Mouse (Mus musculus) small intestine, adult 2 months (tissue): ENCODE results near the gene Susd4. TPM values are rescaled to one million over a fixed set of nuclear protein-coding genes. Genes with fewer than 3 reads are reported as not detected.
A peak's percentile ranks its signal among the peaks of the same experiment; 100 is the strongest.

Source experiments
- H3K27ac ChIP-seq: fragments of 200-500 bp; 2 replicates; pipeline ENCODE4 v1.5.1; 2012; ENCODE audit warnings: low read depth, low read length, control low read depth, inconsistent platforms; ENCODE audit not compliant: insufficient read depth
- H3K27me3 ChIP-seq: fragments of 200-500 bp; 2 replicates; pipeline ENCODE4 v1.6.1; 2012; ENCODE audit warnings: mild to moderate bottlenecking, moderate library complexity, low read length, inconsistent platforms; ENCODE audit not compliant: control insufficient read depth, insufficient read depth
- H3K36me3 ChIP-seq: fragments of 200-500 bp; 2 replicates; pipeline ENCODE4 v1.6.1; 2012; ENCODE audit warnings: mild to moderate bottlenecking, low read length, control low read depth, inconsistent platforms; ENCODE audit not compliant: control insufficient read depth, insufficient read depth
- H3K4me1 ChIP-seq: fragments of 200-500 bp; 2 replicates; pipeline ENCODE4 v1.6.1; 2012; ENCODE audit warnings: low read length, inconsistent platforms, mixed read lengths; ENCODE audit not compliant: control insufficient read depth, insufficient read depth, insufficient read length
- H3K4me3 ChIP-seq: fragments of 200-500 bp; 2 replicates; pipeline ENCODE4 v1.5.1; 2012; ENCODE audit warnings: low read depth, mild to moderate bottlenecking, control low read depth, inconsistent platforms, low read length, moderate library complexity
- CTCF ChIP-seq: fragments of 200-500 bp; IDR thresholded peaks from 2 replicates; pipeline ENCODE4 v1.5.1; 2012; ENCODE audit warnings: low read depth, mild to moderate bottlenecking, control low read depth, inconsistent platforms, low read length, moderate library complexity, mixed read lengths; ENCODE audit not compliant: insufficient replicate concordance, insufficient read length; ENCODE audit errors: extremely low read depth
- POLR2A ChIP-seq: fragments of 200-500 bp; IDR thresholded peaks from 2 replicates; pipeline ENCODE4 v1.6.1; 2012; ENCODE audit warnings: low read depth, mild to moderate bottlenecking, control low read depth, inconsistent platforms, low read length, moderate library complexity
- WGBS: fragments of 180-500 bp; shearing (Covaris S2); methylation state at CpG from one replicate; pipeline ENCODE4 v1.1.7; 2018; 5-methylcytosine and 5-hydroxymethylcytosine counted together
- polyA plus RNA-seq: library from polyadenylated mRNA; depleted of rRNA; stranded (reverse); fragments of >200 nt; gene quantifications from 2 replicates; pipeline ENCODE4 v1.2.3, GENCODE M21; 2012

Gene Susd4
- polyA plus RNA-seq, 1 experiment = 0.55 TPM

DNA sequence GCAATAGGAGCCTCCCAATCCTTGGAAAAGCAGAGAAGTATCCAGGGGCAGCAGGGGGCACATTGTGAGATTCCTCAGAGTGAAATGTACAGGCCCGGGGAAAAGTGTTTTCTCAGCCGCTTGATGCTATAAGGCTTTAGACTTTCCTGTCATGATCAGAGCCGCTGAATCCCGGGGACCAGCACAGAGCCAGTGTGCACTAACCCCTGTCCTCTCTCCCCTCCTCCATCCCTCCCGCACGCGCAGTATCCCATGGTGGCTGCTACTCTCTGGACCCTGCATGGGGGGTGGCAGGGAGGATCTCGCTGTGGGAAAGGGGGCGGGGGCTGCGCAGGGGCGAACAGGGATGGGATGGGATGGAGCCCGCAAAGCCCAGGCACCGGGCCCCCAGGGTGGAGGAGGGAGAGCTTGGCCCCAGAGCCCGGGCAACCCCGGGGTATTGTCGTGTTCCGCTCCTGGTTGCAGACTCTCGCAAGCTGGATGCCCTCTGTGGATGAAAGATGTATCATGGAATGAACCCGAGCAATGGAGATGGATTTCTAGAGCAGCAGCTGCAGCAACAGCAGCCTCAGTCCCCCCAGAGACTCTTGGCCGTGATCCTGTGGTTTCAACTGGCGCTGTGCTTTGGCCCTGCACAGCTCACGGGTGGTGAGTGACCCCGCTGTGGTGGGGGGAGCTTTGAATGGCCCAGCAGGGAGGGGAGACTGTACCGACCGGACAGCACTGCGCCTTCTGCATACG is 1.1 kb downstream of the Susd4 start:
- 11% methylated on average over 27 of the region's 27 CpGs for WGBS
- Histone ChIP-seq H3K4me1 (peaks cover 4% of the 10 kb centered on the region; the same call in 1 of the 2 replicates), H3K27ac (no peak overlapping the region), H3K36me3 (no peaks in the 10 kb centered on the region), H3K27me3 (peaks cover 13% of the 10 kb centered on the region), H3K4me3 (peak overlapping the region; percentile 61)
- TF ChIP-seq POLR2A = no peak
- no peak for TF ChIP-seq CTCF

- H3K4me3 ChIP-seq = no peak overlapping the region
- no peak for TF ChIP-seq CTCF
- no peak for TF ChIP-seq POLR2A
- no peaks in the 10 kb centered on the region for H3K4me1 ChIP-seq
- H3K27me3 ChIP-seq = no peaks in the 10 kb centered on the region
- H3K27ac ChIP-seq = no peak overlapping the region
- 86% methylated on average over 7 of the region's 7 CpGs for WGBS
- H3K36me3 ChIP-seq = no peaks in the 10 kb centered on the region
These were observed 11.9 kb downstream of the Susd4 start for GRCm38 (mm10) chr1:182775576-182775975.

GRCm38 (mm10) chr1:182776749-182777410 is 13.2 kb downstream of the Susd4 start:
- 73% methylated on average over 10 of the region's 10 CpGs for WGBS
- Histone ChIP-seq H3K4me3 (no peak overlapping the region), H3K27me3 (no peaks in the 10 kb centered on the region), H3K4me1 (no peaks in the 10 kb centered on the region), H3K27ac (no peak overlapping the region), H3K36me3 (no peaks in the 10 kb centered on the region)
- TF ChIP-seq CTCF (no peak), POLR2A (no peak)

DNA sequence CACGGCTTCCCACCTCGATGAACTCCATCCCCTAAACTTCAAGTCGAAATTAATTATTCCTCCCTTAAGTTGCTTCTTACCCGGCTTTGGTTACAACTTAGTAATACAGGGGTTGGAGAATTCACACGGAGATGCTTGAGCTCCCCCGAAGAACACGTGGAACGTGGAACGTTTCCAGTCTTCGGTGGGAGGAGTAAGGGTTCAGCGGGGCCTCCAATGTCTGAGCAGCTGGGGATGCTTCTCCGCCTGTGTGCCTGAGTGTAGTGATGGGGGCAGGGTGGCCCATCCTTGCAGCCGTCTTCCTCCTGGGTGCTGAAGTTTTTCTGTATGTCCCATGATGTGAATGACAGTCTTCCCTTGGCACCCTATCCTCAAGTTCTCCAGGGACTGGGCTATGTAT is 14.6 kb downstream of the Susd4 start:
- H3K36me3 ChIP-seq = no peaks in the 10 kb centered on the region
- H3K27ac ChIP-seq = no peak overlapping the region
- no peaks in the 10 kb centered on the region for H3K27me3 ChIP-seq
- no peak overlapping the region for H3K4me3 ChIP-seq
- TF ChIP-seq CTCF (no peak), POLR2A (no peak)
- 66% methylated on average over 13 of the region's 13 CpGs for WGBS
- no peaks in the 10 kb centered on the region for H3K4me1 ChIP-seq

GRCm38 (mm10) chr1:182779024-182779520 is 15.4 kb downstream of the Susd4 start:
- Histone ChIP-seq H3K4me1 (no peaks in the 10 kb centered on the region), H3K27ac (no peak overlapping the region), H3K36me3 (no peaks in the 10 kb centered on the region), H3K27me3 (no peaks in the 10 kb centered on the region), H3K4me3 (no peak overlapping the region)
- TF ChIP-seq CTCF (no peak), POLR2A (no peak)
- 82% methylated on average over 6 of the region's 6 CpGs for WGBS

DNA sequence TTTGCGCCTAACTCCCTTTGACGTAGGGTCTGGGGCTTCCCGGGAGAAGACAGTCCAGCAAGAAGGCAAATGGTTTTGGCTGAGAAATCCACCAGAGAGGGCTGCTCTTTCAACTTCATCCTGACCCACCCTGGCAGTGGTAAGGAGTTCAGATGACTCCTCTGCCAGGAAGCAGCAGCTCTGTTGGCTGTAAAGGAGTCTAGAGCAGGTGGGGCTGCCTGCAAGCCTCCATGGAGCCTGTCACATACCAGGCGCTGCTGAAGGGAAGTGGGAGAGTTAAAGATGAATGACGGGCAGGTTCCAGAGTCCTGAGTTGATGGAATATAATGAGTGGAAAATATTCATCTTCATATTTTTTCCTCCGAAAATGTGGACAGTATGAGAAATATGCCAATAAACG is 20.1 kb downstream of the Susd4 start:
- 86% methylated on average over 7 of the region's 7 CpGs for WGBS
- Histone ChIP-seq H3K27ac (no peak overlapping the region), H3K4me3 (no peak overlapping the region), H3K27me3 (no peaks in the 10 kb centered on the region), H3K36me3 (no peaks in the 10 kb centered on the region), H3K4me1 (no peaks in the 10 kb centered on the region)
- TF ChIP-seq CTCF (no peak), POLR2A (no peak)

- 82% methylated on average over 3 of the region's 3 CpGs for WGBS
- Histone ChIP-seq H3K4me3 (no peak overlapping the region), H3K4me1 (no peaks in the 10 kb centered on the region), H3K27me3 (no peaks in the 10 kb centered on the region), H3K27ac (no peak overlapping the region), H3K36me3 (no peaks in the 10 kb centered on the region)
- TF ChIP-seq POLR2A (no peak), CTCF (no peak)
These were observed 21.1 kb downstream of the Susd4 start for GRCm38 (mm10) chr1:182784784-182785183.
